Mouse (Mus musculus) cortical plate, adult 2 months (tissue): Measurements from ENCODE around the gene Traf3ip3.

Experiments
- CTCF ChIP-seq: fragments of 200-500 bp; IDR thresholded peaks from 2 replicates; pipeline ENCODE4 v1.5.1; 2011; ENCODE audit warnings: mild to moderate bottlenecking, control low read depth, low read length; ENCODE audit not compliant: insufficient read depth; ENCODE audit errors: extremely low read depth
- POLR2A ChIP-seq: fragments of 200-500 bp; IDR thresholded peaks from 2 replicates; pipeline ENCODE4 v1.6.1; 2011; ENCODE audit warnings: mild to moderate bottlenecking, low read length, control low read depth; ENCODE audit not compliant: insufficient read depth; ENCODE audit errors: extremely low read depth

DNA sequence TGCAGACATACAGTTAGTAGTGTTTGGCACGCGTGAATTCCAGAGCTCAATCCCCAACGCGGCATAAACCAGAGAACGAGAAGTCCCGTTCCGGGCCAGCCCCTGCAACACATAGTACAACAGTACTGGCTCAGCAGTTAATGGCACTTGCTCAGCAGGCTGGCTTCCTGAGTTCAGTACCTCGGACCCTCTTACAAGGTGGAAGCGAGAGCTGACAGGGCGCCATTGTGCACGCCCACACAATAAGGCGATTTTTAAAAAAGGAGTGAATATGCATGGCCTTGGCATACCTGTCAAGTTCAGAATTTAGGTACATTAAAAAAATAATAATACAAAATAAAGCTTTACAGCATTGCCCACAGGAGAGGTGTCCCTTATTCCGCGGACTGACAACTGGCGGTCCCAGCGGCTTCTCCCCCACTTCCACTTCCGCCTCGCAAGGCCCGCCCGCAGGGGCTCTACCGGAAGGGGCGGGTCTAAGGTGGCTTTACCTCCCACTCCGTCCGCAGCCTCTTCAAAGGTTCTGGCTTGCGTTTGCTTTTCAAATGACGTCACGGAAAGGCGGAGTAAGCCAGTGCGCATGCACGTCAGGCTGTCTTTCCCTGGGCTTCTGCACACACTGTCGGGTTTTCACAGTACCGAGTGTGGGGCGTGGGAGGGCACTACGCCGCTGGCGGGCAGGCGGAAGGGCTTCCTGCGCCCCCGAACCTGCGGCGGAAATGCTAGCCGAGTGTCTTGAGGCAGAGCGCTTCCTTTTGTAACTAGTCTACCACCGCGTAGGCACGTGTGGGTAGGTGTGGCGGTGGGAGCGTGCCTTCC is 28.3 kb downstream of the Traf3ip3 start:
- peak; percentile 92 for TF ChIP-seq POLR2A
- TF ChIP-seq CTCF, result no peak
